Mouse (Mus musculus) frontal cortex, postnatal 36 days (tissue): ENCODE data around the gene Tram2.

Experiments used
- DNase-seq, 2 experiments: peaks; one replicate each; pipeline ENCODE4 v3.0.0; 2022; ENCODE audit warnings: low spot score in 2 of 2

Gene Tram2

DNA sequence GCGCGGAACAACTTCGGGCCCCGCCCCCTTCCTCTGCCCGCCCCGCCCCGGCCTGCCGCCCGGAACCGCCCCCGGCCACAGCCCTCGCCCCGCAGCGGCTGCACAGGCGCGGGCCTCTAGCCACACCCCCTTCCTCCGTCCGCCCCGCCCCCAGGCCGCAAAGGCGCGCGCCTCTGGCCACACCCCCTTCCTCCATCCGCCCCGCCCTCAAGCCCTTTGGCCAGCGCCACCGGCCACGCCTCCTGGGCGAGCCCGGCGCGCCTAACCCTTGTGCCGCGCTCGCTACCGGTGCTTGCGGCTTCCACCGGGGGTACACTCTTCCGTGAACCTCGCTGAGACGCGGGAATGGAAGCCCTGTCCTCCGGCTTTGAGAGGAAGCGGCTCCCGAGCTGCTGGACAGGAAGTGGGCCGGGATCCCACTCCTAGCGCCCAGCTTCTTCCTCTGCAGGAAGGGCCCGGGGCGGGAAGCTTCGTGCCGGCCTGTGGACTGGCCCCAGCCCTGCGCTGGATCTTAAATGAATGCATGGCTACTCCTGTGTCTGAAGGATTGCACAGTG is at the start of gene Tram2:
Gene Tram2 (minus strand): TSS at position 13 of the 557 bp plus-strand sequence.
- peak; percentile 79 to 87 for DNase-seq

DNA sequence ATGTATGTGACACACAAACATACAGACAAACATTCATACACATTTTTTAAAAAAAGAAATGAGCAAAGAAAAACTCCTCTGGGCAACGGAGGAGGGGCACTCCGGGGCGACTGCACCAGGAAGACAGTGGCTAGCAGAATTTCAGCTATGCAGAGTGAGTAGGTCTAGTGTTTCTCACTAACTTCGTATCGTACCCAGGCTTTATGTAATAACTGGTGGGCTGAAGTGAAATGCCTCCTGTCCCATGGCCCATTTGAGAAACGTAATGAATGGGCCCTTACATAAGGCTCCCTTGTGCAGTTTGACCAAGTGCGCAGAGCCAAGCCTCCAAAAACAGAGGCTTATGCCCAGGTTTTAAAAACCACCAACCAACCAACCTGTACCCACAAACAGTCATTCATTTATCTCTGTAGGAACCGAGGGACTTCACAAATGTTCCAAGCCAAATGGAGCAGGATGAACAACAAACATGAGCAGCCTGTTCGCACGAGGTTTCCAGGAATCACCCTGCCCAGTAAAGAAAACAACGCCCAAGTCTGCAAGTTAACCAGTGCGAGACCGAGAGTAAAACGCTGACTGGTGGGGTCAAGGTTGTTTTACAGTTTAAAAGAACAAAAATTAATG is 45.8 kb upstream of the Tram2 start:
- DNase-seq: no peak

- DNase-seq: no peak
Observed at GRCm38 (mm10) chr1:21103784-21104183, 24.8 kb upstream of the Tram2 start.

- peak; percentile 35 to 51 for DNase-seq
Observed at GRCm38 (mm10) chr1:21101221-21102006, 22.4 kb upstream of the Tram2 start.

GRCm38 (mm10) chr1:21100726-21101125 is 21.7 kb upstream of the Tram2 start:
- no peak for DNase-seq

- no peak for DNase-seq
Observed at GRCm38 (mm10) chr1:21097001-21097989, 18.3 kb upstream of the Tram2 start.

GRCm38 (mm10) chr1:21094644-21095215 is 15.7 kb upstream of the Tram2 start:
- DNase-seq: no peak

GRCm38 (mm10) chr1:21089661-21090117 is 10.7 kb upstream of the Tram2 start:
- no peak for DNase-seq

DNA sequence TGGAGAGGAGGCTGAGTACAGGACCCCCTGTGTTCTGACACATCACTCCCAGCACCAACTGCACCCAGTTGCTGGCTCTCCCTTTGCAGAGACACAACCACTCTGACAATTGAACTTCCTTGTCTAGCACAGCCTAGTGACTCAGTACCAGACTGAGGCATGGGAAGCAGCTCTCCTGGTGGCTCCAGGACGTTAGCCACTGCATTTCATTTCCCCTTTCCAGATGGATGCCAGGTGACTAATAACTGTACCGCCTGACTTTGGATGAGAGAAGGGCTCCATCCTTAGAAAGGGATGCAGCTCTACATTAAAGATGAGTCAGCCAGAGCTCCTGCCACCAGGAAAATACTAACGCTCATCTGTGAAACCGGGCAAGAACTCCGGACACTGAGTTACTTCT is 7.3 kb upstream of the Tram2 start:
- DNase-seq: no peak

DNA sequence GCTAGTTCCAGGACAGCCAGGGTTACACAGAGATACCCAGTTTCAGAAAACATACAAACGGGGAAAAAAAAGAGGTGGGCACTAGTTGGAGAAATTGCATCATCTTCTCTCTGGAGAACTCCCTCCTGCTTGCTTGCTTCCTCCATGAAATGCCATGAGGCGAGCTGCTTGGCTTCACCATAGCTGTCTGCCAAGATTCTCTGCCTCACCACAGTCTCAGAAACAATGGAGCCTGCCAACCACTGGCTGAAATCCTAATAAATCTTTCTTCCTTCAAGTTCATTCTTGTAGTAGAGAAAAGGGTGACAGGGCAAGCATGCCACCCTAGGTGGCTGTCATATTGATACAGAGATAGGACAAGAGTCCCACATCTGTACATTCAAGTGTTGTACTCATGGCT is 5.6 kb upstream of the Tram2 start:
- no peak for DNase-seq

DNA sequence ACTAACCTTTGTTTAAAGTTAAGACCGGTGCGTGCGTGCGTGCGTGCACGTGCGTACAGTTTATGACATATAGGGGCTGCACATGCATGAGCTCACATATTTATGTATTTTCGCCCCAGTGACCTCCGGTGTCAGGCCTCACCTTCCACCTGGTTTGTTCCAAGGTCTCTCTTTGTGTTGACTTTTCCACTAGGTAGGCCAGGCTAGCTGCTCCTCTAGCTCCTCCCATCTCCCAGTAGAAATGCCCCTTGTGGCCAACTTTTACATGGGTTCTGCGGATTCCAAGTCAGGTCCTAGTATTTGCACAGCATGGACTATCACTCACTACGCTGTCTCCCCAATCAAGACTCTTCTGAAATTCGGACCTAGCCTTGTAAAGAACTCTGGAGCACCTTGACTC is 1.3 kb upstream of the Tram2 start:
- DNase-seq: no peak

GRCm38 (mm10) chr1:21078481-21079214 is 381 bp downstream of the Tram2 start:
- DNase-seq: no peak

DNA sequence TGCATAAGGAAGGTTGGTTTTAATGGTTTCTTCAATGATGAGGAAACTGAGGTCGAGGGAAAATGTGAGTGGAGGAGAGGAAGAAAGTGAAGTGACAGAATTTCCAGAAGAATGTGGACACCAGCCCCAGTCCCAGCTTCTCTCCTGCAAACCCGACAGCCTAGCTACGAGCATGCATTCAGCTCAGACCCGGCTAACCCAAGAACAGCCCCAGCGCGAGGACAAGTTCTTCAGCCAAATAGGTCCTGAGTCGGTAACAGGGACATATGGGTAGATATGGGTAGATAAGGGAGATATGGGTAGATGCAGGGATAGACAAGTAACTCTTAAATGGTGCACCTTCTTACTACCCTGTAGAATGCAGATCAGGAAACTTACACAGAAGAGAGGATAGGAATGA is 1.4 kb downstream of the Tram2 start:
- DNase-seq: no peak

DNA sequence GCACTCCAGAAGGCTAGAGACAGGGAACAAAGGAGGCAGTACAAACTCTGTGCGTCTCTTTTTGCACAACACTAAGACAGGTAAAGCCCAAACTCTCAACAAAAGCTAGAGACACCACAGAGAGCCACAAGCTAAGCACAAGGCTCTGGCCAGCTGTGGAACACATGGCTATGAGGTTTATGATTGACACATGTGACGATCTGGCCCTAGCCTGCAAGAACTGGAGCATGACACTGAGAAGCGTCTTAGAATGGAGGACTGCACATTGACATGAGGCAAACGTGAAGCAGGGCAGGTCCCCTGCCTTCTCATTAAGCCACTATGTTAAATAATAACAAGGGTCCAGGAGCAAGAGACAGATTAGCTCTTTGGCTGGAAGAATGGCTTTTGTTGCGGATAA is 1.8 kb downstream of the Tram2 start:
- DNase-seq: no peak

GRCm38 (mm10) chr1:21075986-21076495 is 3.0 kb downstream of the Tram2 start:
- DNase-seq: no peak

- DNase-seq: no peak
Observed at GRCm38 (mm10) chr1:21074231-21074630, 4.8 kb downstream of the Tram2 start.

DNA sequence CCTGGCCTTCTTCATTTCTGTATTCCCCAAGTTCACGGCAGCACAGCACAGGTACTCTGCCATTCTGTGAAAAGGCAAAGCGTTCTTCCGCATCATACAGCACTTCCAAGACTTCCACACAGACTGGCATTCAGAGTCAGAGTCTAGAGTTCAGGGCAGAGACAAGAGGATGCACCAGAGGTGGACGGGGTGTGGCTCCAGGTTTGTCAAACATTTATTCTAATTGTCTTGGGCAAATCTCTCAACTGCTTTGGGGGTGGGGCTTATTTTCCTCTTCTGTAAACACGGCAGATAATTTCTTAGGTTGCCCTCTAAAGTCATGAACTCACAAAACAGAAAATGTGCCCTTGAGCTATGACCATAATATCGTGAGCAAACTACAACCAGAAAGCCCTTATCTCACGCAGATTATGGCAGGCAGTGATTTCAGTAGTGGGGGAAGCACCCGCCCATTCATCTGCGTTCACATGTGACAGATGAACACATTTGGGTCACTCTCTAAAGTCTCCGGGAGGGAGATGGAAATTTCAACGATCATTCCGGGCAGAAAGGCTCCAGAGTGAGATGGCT is 6.1 kb downstream of the Tram2 start:
- DNase-seq: no peak

DNA sequence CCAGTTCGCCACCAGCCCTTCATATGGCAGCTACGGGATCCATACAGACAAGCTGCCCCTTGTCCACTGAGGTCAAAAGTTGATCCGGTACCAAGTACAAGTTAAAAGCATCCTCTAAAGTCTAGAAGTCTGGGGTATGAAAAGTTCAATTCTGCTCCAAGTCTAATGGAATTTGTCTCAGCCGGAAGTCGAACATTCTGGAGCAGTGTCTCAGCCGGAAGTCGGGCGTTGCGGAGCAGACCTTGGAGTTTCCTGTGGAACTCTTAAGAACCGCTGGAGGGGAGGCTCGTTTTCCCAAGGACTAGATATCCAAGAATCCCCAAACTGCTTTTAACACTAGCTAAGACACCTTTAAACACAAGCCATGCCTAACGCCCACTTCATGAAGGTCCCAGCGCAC is 8.4 kb downstream of the Tram2 start:
- DNase-seq: no peak

DNA sequence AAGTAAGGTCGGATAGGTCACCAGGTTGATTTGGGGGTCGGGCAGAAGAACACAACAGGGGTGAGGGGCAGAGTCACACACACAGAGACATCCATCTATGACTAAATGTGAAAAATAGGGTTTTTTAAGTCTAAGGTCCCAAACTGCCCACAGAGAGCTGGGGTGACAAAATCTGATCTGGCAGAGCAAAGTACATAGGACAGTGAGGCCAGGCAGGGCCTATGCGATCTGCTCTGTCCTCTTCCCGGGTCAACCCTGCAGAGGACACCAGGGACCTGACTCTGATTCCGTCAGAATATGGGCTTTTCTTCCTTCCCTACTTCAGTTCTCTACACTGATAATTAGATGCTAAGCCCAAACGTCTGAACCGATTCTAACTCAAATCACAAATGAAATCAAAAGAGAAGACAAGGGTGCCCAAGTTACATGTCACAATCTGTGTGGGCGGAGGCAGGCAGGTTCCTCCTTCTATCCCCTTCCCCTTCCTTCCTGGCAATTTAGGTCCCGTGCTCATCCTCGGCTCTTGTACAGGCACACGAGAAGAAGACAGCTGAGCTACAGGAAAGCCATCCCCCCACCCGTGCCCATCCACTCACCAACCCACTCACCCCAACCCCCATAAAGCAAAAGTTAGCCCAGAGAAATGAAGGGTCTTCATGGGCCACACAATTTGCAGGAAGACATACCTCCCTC is 9.1 kb downstream of the Tram2 start:
- DNase-seq: no peak

DNA sequence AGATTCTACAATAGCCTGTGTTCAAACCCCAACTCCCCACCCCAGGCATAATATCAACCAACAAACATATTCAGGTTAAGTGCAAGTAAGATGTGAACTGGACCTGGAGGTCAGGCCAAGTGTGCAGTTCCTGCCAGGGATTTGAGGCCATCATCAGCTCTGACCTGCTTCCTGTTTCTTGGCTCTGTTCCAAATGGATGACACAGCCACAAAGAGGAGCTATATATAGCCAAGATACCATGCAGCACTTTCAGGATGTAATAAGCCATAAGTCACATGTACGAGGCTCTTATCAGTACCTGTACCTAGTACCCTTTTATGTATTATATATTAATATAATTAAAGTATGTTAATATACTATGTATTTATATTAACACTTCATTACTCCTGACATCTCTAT is 10.5 kb downstream of the Tram2 start:
- no peak for DNase-seq
